Mouse (Mus musculus) thymus, adult 2 months (tissue): ENCODE data around the gene Gm42715.

ENCODE experiments used
- CTCF ChIP-seq: fragments of 200-500 bp; IDR thresholded peaks from 2 replicates; pipeline ENCODE4 v1.5.1; 2012; ENCODE audit warnings: mild to moderate bottlenecking, control low read depth, low read length, moderate library complexity, borderline replicate concordance; ENCODE audit not compliant: control insufficient read depth, poor library complexity, insufficient read depth; ENCODE audit errors: extremely low read depth
- POLR2A ChIP-seq: fragments of 200-500 bp; IDR thresholded peaks from 2 replicates; pipeline ENCODE4 v1.6.1; 2012; ENCODE audit warnings: mild to moderate bottlenecking, low read length, control low read depth, moderate library complexity; ENCODE audit not compliant: control insufficient read depth, poor library complexity, insufficient read depth; ENCODE audit errors: extremely low read depth

DNA sequence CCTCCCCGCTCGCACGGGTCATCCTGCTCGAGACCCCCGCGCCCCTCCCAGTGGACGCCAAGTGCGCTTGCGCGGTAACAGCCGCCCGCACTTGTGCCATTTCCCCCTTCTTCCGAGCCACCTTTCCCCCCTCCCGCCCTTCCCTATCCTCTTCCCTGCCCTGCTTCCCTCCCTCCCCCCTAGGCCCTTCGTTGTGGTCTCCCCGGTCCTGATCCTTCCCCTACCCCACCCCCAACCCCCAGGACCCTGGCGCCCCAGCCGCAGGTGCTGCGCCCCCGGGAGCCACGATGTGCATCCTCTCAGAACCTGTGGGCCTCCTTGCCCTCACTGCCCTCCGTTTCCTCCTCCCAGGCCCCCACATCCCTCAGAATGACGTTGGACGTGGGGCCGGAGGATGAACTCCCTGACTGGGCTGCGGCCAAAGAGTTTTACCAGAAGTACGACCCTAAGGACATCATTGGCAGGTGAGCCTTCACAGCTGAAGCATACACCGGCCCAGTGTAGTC lies 54.2 kb downstream of the Gm42715 start:
- no peak for TF ChIP-seq CTCF
- no peak for TF ChIP-seq POLR2A
